Mouse (Mus musculus) MN1 (cell line): ENCODE measurements around the gene Neurod6.

Source experiments
- DNase-seq: peaks from one replicate; pipeline ENCODE4 v3.0.0-alpha.2; 2016; ENCODE audit warnings: low spot score

Gene Neurod6

DNA sequence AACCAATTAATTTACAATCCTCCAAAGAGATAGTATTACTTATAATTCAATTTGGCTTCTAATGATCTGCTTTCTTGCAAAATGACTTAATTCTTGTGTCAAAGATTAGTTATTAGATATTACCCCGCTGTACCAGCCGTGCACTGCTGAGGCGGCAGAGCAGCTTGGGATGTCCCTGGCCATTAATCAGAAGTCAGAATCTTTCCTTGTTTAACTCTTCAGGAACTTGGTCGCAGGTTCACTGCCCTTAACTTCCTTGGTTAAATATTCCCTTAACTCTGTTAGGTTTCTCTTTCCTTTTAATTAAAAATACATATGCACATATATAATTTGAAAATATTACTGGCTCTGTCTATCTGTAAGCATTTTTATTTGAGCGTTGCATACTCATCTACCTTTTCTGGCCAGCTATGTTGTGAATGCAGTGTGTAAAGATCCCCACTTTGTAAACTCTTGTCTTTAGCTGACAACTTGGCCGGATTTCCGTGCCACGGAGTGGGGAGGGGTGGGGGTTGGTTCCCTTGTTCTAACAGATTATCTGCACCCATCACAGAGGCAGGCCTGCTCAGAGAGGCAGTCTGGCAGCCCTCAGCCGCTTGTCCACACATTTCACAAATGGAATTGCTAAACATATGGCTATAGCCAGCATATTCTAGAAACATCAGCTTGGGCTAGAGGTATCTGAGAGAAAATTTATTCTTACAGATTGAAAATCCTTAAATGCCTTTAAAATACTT is 34.1 kb downstream of the Neurod6 start:
- no peak for DNase-seq

DNA sequence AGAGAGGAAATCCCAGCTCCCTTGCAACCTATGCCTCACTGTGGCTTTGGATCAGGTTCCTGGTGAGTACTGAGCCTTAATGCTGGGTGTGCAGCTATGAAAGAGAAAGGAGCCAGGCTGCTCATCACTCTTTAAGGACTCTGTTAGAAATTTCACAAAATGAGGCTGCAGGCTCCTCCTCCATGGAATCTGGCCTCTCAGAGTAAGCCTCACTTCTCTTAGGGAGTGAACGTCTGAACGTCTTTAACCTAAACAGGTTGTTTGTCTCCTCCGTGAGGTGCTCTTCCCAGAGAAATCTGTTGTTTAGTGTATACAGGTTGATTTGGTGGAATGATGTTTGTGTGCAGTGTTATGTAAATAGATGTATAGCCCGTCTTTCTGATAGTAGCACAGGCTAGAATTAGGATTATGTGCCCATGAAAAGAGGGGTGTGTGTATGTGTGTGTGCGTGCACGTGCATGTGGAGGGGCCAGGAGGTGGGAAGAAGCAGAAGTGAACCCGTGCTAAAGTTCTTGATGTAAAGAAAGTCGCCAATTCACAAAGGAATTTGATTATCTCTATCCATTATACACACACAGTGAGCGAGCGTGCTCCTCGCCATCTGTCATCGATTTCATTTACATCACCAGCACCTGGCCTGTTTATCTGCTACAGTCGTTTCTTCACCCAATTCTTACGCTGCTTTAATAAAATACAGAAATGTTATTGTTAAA is 34.8 kb downstream of the Neurod6 start:
- no peak for DNase-seq

DNA sequence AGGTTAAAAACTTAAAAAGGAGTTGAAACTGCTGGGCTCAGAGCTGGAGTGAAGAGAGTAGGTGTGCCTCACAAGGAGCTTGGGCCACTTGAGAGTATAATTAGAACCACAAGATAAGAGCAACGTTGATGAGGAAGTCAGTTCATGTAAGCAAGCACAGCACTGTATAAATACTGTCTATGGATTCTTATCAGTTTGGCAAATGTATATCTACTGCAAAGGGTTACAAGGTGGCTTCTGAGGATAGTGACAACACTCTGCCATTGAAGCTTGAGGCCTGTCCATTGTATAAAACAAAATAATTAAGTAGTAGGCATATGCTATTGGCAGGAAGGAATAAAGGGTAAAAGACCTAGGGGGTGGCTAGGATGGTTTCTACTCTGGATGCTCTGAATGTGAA is 46.4 kb downstream of the Neurod6 start:
- no peak for DNase-seq
